Mouse (Mus musculus): Measurements from ENCODE around the gene Adamts4. TPM values are rescaled to one million over a fixed set of nuclear protein-coding genes. Genes with fewer than 3 reads are reported as not detected.

The Adamts4 gene
- polyA plus RNA-seq, 1 experiment from 2014 or later = 21.8 TPM

DNA sequence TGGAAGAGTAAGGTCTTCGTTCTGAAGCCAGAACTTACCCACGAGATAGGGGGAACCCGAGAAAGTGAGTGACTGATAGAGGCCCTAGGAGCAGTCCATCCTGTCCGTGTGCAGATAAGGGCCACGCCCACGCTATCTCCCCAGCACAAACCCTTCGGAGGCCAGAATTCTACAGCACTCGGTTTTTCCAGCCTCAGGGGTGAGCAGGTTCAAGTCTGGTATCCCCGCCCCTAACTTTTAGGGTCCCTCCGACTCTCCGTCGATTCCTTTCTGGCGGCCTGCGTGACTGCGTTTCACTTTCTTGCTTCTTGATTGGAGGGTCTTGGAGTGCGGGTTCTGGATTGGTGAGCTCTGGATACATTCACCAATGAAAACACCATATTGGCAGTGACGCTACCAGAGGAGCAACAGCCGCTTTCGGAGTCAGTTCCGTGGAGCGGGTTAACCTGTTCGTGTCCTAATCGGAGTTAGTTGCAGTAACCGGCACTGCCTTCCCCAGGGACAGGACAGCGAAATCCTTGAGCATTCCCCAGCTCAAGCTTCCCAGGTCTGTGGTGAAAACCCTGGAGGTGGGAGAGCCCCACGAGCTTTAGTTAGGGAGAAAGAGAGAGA, 30.8 kb downstream of the Adamts4 start, which contains the start of gene Ppox:
TSS of gene Ppox (minus strand) at position 271 of the 612 bp plus-strand sequence.
- H3K27me3 ChIP-seq = no peaks in the 10 kb centered on the region
- ATAC-seq (peak; percentile 97), DNase-seq (ENCODE audit: low read depth, low spot score) (no peak)
- CTCF ChIA-PET = interaction anchor here (0.7 to 2.2 kb wide), 17 partner anchors 9 to 179 kb away, joined by 3 to 17 read pairs (median 4); partner anchors contain the start of genes B4galt3, Cfap126, Fcer1g and Ndufs2
- TF ChIP-seq CTCF (IDR thresholded peaks at IDR 0.05) = no peak
- POLR2A ChIA-PET = interaction anchor here (1.2 kb wide), 1 partner anchor 9 kb away, joined by 5 read pairs; no protein-coding TSS in a partner anchor
- in situ Hi-C loops (cut with MboI; ENCODE audit: low pct_unique_long_range_greater_than_20kb) = no loop called here

DNA sequence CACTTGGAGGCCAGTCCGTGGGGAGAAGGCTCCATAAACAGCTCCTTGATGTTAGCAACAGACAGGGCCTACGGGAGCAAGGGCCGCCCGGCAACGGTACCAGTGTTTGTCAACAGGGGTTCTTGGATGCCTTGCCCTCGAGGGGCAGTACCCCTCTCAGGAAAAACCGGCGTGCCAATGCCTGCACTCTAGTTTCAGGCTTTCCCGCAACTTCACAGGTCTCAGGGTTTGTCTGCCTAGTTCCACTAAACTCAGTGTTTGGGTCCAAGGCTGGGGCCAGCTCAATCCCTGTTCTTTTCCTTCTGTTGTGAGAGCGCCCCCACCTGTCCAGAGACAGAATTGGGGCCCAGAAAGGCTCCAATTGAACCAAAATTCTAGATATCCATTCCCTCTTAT, 31.3 kb downstream of the Adamts4 start:
- POLR2A ChIA-PET = interaction anchor here (1.2 kb wide), 1 partner anchor 9 kb away, joined by 5 read pairs; no protein-coding TSS in a partner anchor
- no peak for TF ChIP-seq CTCF (IDR thresholded peaks at IDR 0.05)
- in situ Hi-C loops (cut with MboI; ENCODE audit: low pct_unique_long_range_greater_than_20kb) = no loop called here
- CTCF ChIA-PET = interaction anchor here (0.7 to 2.2 kb wide), 16 partner anchors 9 to 179 kb away, joined by 3 to 17 read pairs (median 4); partner anchors contain the start of genes B4galt3, Cfap126, Fcer1g and Ndufs2
- DNase-seq (ENCODE audit: low read depth, low spot score) (no peak), ATAC-seq (peak; percentile 68)
- no peaks in the 10 kb centered on the region for H3K27me3 ChIP-seq

DNA sequence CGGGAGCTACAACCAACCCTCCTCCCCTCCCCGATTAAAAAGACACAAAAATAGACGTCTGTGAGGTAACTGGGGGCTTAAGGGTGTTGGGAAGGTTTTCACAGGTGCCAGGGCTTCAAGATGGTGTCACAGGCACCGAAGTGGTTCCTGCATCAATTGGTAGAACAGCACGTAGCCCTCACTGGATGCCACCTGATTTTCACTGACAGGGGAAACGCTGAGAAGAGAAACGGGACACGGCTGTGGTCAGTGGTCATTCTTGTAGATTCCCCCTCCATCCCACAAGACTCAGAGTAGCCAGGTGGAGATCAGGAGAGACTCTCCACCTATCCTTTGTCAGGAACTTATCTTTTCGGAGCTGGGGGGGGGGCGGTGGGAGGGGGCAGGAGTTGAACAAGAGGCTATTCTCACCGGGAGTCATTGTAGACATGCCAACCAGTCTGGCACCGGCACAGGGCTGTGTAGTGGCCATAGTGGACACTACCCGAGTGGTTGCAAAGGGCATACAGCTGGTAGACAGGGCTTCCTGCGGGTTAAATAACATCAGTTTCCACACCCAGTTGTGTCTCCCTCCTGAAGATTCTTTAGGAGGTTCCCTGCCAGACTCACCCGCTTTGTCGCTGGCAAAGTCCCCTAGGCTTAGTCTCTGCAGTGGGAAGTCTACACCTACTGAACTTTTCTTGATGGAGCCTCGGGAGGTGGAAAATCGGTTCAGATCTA, 32.0 kb downstream of the Adamts4 start:
- no peak for TF ChIP-seq CTCF (IDR thresholded peaks at IDR 0.05)
- DNase-seq (ENCODE audit: low read depth, low spot score) (no peak), ATAC-seq (no peak)
- no peaks in the 10 kb centered on the region for H3K27me3 ChIP-seq
- ChIA-PET POLR2A (no interaction called here), CTCF (interaction anchor here (0.7 to 2.2 kb wide), 10 partner anchors 8 to 171 kb away, joined by 3 to 17 read pairs (median 4); partner anchors contain the start of genes B4galt3 and Ndufs2)
- in situ Hi-C loops (cut with MboI; ENCODE audit: low pct_unique_long_range_greater_than_20kb) = no loop called here

DNA sequence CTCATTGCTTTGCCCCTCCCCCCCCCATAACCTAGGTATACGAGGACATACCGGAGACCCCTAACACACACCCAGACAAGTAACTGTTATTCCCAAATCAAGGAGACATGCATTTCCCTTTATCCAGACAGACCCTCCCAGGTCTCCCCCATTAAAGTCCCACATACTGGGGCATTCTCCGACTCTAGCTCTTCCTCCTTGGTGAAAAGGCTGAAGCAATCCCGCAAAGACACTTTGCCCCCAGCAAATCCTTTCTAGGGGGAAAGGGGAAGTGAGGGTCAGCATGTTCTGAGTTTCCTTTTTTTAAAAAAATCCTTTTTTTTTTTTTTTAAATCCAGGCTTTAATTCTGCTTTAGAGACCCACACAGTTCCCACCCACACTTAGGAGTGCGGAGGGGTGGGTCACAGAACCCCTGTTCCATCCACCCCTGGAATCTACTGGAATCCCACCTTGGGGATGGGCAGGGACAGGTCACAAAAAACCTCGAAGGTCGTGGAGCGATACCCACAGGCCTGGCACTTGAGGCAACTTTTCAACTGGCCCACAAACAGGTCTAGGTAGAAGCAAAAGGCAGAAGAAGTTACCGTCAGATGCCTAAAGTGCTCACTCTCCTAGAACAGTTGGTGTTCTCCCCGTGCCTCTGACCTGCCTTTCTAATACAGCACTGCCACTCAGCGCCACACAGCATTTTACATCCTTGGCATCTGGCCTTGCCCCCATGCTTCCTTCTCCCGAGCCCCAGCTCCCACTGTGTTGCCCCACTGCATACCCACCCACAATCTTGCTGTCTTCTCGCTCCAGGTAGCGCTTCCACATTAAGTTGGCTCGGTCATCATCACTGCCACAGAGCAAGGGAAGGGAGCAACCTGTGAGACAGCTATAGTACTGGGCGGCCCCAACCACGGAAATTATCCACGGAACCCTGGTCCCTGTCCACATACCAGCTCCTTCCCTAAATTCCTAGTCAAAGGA, 33.3 kb downstream of the Adamts4 start:
- ChIA-PET POLR2A (interaction anchor here (0.6 to 0.9 kb wide), 2 partner anchors 51 to 70 kb away, joined by 3 read pairs; partner anchors contain the start of gene Nr1i3), CTCF (no interaction called here)
- ATAC-seq (no peak), DNase-seq (ENCODE audit: low read depth, low spot score) (no peak)
- no peak for TF ChIP-seq CTCF (IDR thresholded peaks at IDR 0.05)
- H3K27me3 ChIP-seq = no peaks in the 10 kb centered on the region
- in situ Hi-C loops (cut with MboI; ENCODE audit: low pct_unique_long_range_greater_than_20kb) = no loop called here

DNA sequence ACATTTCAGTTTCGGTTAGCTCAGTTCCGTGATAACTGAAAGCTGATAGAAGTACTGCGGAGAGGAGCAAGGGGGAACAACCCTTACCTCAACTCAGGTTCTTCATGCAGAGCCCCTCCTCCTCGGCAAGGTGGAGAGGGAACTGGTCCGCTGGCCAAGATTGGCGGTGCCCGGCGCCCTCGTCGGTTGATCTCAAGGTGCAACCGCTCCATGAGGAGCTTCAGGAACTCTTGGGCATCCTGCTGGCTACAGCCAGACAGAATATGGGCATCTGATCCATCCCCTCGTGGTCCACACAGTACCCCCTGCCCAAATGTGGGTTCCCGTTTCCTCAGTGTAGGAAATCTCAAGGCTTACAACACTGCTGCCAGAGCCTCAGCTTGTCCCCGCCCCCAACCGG, 34.3 kb downstream of the Adamts4 start:
- CTCF ChIA-PET = interaction anchor here (0.8 kb wide), 1 partner anchor 173 kb away, joined by 3 read pairs; no protein-coding TSS in a partner anchor
- in situ Hi-C loops (cut with MboI; ENCODE audit: low pct_unique_long_range_greater_than_20kb) = no loop called here
- ATAC-seq = no peak
- TF ChIP-seq CTCF (IDR thresholded peaks at IDR 0.05) = no peak
- no peak for DNase-seq (ENCODE audit: low read depth, low spot score)
- POLR2A ChIA-PET = no interaction called here
- H3K27me3 ChIP-seq = no peaks in the 10 kb centered on the region

DNA sequence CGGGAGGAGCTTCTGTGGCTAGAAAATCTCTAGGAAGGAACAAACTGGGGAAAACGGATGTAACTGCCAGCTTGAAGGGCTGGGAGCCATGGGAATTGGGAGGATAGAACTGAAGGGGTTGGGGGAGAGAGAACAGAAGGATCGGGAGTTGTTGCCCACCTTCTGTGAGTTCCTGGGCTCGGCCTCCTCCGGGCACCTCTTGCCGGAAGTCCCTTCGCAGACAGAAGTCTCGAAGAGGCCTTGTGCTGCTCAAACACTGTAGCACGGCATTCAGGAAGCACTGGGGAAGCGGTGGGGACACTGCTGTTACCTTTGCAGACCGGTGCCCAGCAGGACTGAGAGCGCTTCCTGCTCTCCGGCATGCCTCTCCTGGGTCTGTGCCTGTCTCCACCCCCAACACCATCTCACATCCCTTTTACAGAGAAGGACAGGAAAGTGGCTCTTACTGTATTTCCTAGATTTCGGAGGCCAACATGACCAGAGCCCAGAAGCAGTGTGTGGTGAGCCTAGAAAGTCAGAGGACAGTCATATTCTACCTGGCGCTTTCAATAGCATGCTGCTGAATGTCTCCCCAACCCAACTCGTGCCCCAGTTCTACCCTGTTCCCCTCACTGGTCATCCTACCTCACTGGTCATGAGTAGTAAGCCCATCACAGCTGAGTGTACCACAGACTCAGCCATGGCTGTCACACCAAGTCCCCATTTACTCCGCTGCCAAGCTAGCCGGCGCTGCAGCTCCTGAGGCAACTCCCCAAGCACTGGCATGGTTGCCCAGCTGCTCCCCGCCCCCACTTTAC, 35.1 kb downstream of the Adamts4 start:
- ChIA-PET POLR2A (interaction anchor here (2.2 kb wide), 1 partner anchor 8 kb away, joined by 8 read pairs; no protein-coding TSS in a partner anchor), CTCF (interaction anchor here (0.8 kb wide), 1 partner anchor 174 kb away, joined by 3 read pairs; no protein-coding TSS in a partner anchor)
- TF ChIP-seq CTCF (IDR thresholded peaks at IDR 0.05) = no peak
- ATAC-seq (no peak), DNase-seq (ENCODE audit: low read depth, low spot score) (no peak)
- H3K27me3 ChIP-seq = no peaks in the 10 kb centered on the region
- in situ Hi-C loops (cut with MboI; ENCODE audit: low pct_unique_long_range_greater_than_20kb) = no loop called here

DNA sequence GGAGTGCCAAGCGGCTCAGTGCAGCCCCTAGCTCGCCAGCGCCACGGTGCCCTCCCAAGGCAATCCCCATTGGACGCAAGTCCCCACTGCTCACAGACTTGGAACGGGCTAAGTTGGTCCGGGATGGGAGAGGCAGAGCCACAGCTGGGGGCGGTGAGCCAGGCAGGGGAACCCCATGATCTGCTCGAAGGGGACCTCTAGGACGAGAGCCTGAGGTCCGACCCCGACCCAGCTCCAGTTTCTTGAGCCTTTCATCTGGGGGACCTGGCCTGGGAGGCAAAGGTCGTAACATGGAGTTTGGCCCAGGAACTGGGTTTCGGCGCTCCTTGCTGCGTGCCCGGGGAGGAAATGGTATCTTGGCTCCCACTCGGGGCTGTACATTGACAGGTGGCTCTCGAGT, 36.3 kb downstream of the Adamts4 start:
- TF ChIP-seq CTCF (IDR thresholded peaks at IDR 0.05) = no peak
- ChIA-PET POLR2A (interaction anchor here (2.2 to 2.5 kb wide), 2 partner anchors 9 to 15 kb away, joined by 8 to 13 read pairs; no protein-coding TSS in a partner anchor), CTCF (no interaction called here)
- DNase-seq (ENCODE audit: low read depth, low spot score) = no peak
- ATAC-seq = no peak
- in situ Hi-C loops (cut with MboI; ENCODE audit: low pct_unique_long_range_greater_than_20kb) = no loop called here
- no peaks in the 10 kb centered on the region for H3K27me3 ChIP-seq

DNA sequence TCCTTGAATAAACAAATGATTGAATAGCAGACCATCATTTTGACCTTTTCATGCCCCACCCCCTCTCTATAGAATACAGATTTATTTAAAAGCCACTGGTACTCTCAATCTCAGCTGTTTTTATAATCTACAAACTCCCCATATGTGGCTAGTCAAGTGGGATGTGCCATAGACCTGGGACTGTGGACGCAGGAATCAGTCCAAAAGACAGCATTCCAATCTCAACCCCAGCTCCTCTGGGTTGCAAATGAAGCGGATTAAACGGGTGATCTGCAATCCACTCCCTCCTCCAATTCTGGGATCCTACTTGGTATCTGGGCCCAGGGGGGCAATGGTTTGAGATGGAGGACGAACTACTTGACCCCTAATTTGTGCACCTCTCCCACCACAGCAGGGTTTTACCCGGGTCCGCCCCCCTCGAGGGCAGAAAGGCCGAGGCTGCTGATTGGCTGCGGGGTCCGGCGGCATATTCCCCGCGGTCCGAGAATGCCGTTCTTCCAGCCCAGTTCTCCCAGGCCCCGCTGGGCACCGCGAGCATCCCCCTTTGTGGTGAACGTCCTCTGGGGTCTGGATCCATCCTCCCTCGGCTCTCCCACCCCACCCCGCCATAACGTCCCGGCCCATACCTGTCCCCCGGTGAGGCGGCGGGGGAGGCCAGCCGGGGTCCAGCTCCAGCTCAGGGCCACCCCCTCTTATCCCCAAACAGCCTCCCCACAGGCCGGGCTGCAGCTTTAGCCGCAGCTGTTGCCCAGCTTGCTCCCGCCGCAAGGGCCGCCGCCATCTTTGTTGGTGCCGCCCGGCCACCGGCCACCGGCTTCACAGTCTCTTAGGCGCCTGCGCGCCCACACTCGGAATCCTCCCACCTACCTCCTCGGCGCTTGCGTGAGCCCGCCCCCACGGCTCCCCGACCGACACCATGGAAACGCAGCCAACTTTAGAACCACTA, 37.2 kb downstream of the Adamts4 start, which contains the start of gene Usp21:
TSS of gene Usp21 (minus strand) at position 856 of the 946 bp plus-strand sequence.
- POLR2A ChIA-PET = interaction anchor here (1.1 to 2.5 kb wide), 3 partner anchors 10 to 60 kb away, joined by 3 to 13 read pairs (median 8); no protein-coding TSS in a partner anchor
- CTCF ChIA-PET = no interaction called here
- peak; percentile 87 for ATAC-seq
- no peak for TF ChIP-seq CTCF (IDR thresholded peaks at IDR 0.05)
- in situ Hi-C loops (cut with MboI; ENCODE audit: low pct_unique_long_range_greater_than_20kb) = no loop called here
- no peaks in the 10 kb centered on the region for H3K27me3 ChIP-seq
- peak; percentile 59 for DNase-seq (ENCODE audit: low read depth, low spot score)

Measured in Patski (cell line).